Mouse (Mus musculus) limb, embryonic 13.5 days (tissue): Measurements from ENCODE around the gene Tyw1. TPM values are rescaled to one million over a fixed set of nuclear protein-coding genes. Genes with fewer than 3 reads are reported as not detected.

Source experiments
- ATAC-seq: fragments of 200-750 bp; cut with Nextera tagmentation; 2 replicates; pipeline ENCODE4 v1.8.0; 2017; ENCODE audit warnings: low read depth, moderate number of reproducible peaks, moderate TSS enrichment; ENCODE audit not compliant: low FRiP score
- H3K27ac ChIP-seq: fragments of 300-500 bp; sonication (generic); 2 replicates; pipeline ENCODE4 v1.5.1; 2015; ENCODE audit warnings: inconsistent platforms, mild to moderate bottlenecking, moderate library complexity
- H3K27me3 ChIP-seq: fragments of 300-500 bp; sonication (generic); 2 replicates; pipeline ENCODE4 v1.6.1; 2015; ENCODE audit warnings: mild to moderate bottlenecking, inconsistent platforms
- H3K36me3 ChIP-seq: fragments of 300-500 bp; sonication (generic); 2 replicates; pipeline ENCODE4 v1.6.1; 2015; ENCODE audit warnings: inconsistent platforms, mild to moderate bottlenecking, moderate library complexity
- H3K4me1 ChIP-seq: fragments of 300-500 bp; sonication (generic); 2 replicates; pipeline ENCODE4 v1.6.1; 2015; ENCODE audit warnings: inconsistent platforms
- H3K4me2 ChIP-seq: fragments of 300-500 bp; sonication (generic); replicated peaks from 2 replicates; pipeline ENCODE4 v1.6.1; 2015; ENCODE audit warnings: inconsistent platforms, mild to moderate bottlenecking, moderate library complexity
- H3K4me3 ChIP-seq: fragments of 300-500 bp; sonication (generic); 2 replicates; pipeline ENCODE4 v1.5.1; 2015; ENCODE audit warnings: moderate library complexity, mild to moderate bottlenecking, inconsistent platforms
- H3K9ac ChIP-seq: fragments of 300-500 bp; sonication (generic); 2 replicates; pipeline ENCODE4 v1.6.1; 2015; ENCODE audit warnings: mild to moderate bottlenecking, inconsistent platforms
- H3K9me3 ChIP-seq: fragments of 300-500 bp; sonication (generic); 2 replicates; pipeline ENCODE4 v1.6.1; 2016; ENCODE audit warnings: inconsistent platforms
- WGBS: fragments of 180-500 bp; shearing (Covaris S2); methylation state at CpG from one replicate; pipeline ENCODE4 v1.1.7; 2015; 5-methylcytosine and 5-hydroxymethylcytosine counted together
- polyA plus RNA-seq: library from polyadenylated mRNA; unstranded; fragments of >200 nt; fragmentation: Nextera tagmentation; extraction: Ambion mirVana; gene quantifications from 2 replicates; pipeline ENCODE4 v1.2.1, GENCODE M21; 2015

The Tyw1 gene
- polyA plus RNA-seq, 1 experiment from 2014 or later = 28.2 TPM

- WGBS = 83% methylated on average over 11 of the region's 11 CpGs
- ATAC-seq = no peak
- no peak overlapping the region for H3K9ac ChIP-seq
These were observed 13.6 kb downstream of the Tyw1 start for GRCm38 (mm10) chr5:130268976-130269375.

GRCm38 (mm10) chr5:130272344-130272743, 16.9 kb downstream of the Tyw1 start:
- Histone ChIP-seq H3K36me3 (peaks cover 83% of the 10 kb centered on the region), H3K9me3 (no peaks in the 10 kb centered on the region), H3K9ac (no peak overlapping the region), H3K4me1 (no peaks in the 10 kb centered on the region), H3K27ac (no peak overlapping the region), H3K27me3 (no peaks in the 10 kb centered on the region), H3K4me3 (no peak overlapping the region), H3K4me2 (no peak overlapping the region)
- no peak for ATAC-seq
- WGBS = 94% methylated on average over 1 of the region's 1 CpGs

More at GRCm38 (mm10) chr5:130268976-130269375, 13.6 kb downstream of the Tyw1 start:
- Histone ChIP-seq H3K9me3 (no peaks in the 10 kb centered on the region), H3K4me1 (no peaks in the 10 kb centered on the region), H3K4me3 (no peak overlapping the region), H3K4me2 (no peak overlapping the region), H3K36me3 (peaks cover 80% of the 10 kb centered on the region), H3K27ac (no peak overlapping the region), H3K27me3 (no peaks in the 10 kb centered on the region)

DNA sequence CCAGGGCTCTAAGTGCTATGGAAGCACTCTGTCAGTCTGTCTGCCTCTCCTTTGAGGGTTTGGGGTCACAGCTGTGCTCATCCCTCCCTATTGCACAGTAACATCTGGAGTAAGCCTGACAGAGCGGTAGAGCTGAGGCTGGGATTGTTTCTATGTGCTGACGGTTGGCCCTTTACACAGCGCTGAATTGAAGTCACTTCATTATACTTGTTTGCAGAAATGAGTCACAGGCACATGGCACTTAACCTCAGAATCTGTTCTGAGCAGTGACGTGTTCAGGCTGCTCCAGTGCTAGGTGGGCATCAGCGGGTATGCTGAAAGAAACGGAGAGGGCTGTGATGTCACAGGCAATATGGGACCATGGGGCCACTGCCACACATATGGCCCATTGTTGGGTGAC, 17.6 kb downstream of the Tyw1 start:
- Histone ChIP-seq H3K4me3 (no peak overlapping the region), H3K27ac (no peak overlapping the region), H3K9me3 (no peaks in the 10 kb centered on the region), H3K36me3 (peaks cover 83% of the 10 kb centered on the region), H3K4me2 (no peak overlapping the region), H3K9ac (no peak overlapping the region), H3K4me1 (no peaks in the 10 kb centered on the region), H3K27me3 (no peaks in the 10 kb centered on the region)
- WGBS = 87% methylated on average over 6 of the region's 6 CpGs
- no peak for ATAC-seq

- Histone ChIP-seq H3K9me3 (no peaks in the 10 kb centered on the region), H3K4me2 (no peak overlapping the region), H3K27ac (no peak overlapping the region), H3K4me3 (no peak overlapping the region), H3K36me3 (peaks cover 87% of the 10 kb centered on the region), H3K27me3 (no peaks in the 10 kb centered on the region), H3K9ac (no peak overlapping the region), H3K4me1 (no peaks in the 10 kb centered on the region)
- no peak for ATAC-seq
- WGBS = 49% methylated on average over 4 of the region's 4 CpGs
These were observed 20.1 kb downstream of the Tyw1 start for GRCm38 (mm10) chr5:130275509-130275908.

GRCm38 (mm10) chr5:130278011-130278472, 22.6 kb downstream of the Tyw1 start:
- no peak overlapping the region for H3K9ac ChIP-seq
- no peak for ATAC-seq
- no peak overlapping the region for H3K27ac ChIP-seq
- H3K4me3 ChIP-seq = no peak overlapping the region
- no peaks in the 10 kb centered on the region for H3K9me3 ChIP-seq
- 86% methylated on average over 7 of the region's 7 CpGs for WGBS
- peaks cover 90% of the 10 kb centered on the region for H3K36me3 ChIP-seq
- H3K27me3 ChIP-seq = no peaks in the 10 kb centered on the region
- no peaks in the 10 kb centered on the region for H3K4me1 ChIP-seq
- H3K4me2 ChIP-seq = no peak overlapping the region

DNA sequence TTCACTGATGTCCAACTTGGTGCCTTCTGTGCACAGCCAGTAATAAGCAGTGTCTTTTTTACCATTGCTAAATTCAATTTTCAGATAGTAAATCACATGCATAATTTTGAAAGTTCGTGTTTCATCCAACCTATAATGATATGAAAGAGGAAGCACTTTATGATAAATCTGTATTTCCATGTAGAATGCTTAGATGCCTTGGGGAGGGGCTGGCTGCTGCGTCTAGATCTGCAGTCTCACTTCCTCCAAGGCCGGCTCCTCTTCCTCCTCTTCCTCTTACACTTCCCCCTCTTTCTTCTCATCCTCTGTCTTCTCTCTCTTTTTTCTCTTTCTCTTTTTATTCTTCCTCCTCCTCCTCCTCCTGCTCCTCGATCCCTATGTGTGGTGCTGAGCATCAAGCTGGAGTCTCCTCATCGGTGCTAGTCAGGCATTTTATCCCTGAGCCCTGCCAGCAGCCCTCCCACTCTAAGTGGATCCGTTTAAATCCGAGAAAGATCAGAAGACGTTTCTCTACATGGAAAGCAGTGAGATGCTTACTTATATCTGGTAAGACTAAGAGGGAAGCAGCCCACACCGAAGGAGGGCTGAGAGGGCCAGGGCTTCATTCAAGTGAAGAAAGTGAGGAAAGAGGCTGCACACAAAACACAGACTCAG, 27.8 kb downstream of the Tyw1 start:
- Histone ChIP-seq H3K4me2 (no peak overlapping the region), H3K27ac (no peak overlapping the region), H3K4me3 (no peak overlapping the region), H3K4me1 (no peaks in the 10 kb centered on the region), H3K9ac (no peak overlapping the region), H3K9me3 (no peaks in the 10 kb centered on the region), H3K36me3 (peaks cover 94% of the 10 kb centered on the region), H3K27me3 (no peaks in the 10 kb centered on the region)
- ATAC-seq = no peak
- WGBS = 94% methylated on average over 9 of the region's 9 CpGs

DNA sequence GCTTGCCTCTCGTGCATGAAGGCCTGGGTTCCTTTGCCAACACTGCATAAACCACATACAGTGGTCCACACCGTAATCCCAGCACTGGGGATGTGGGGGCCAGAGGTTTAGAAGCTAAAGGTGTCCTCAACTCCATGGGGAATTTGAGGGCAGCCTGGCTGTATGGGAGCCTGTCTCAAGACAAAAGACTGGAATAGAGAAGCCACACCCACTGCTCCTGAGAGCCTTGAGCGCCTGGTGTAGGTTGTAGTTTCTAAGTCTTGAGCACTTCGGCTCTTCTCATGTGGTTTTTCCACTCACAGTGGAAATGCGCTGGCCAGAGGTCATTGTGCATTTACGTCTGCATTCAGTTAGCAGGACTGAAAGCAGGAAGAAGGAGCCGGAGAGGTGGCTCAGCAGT, 32.7 kb downstream of the Tyw1 start:
- no peak for ATAC-seq
- Histone ChIP-seq H3K27me3 (no peaks in the 10 kb centered on the region), H3K9ac (no peak overlapping the region), H3K36me3 (peaks cover 90% of the 10 kb centered on the region), H3K27ac (no peak overlapping the region), H3K4me1 (no peaks in the 10 kb centered on the region), H3K9me3 (no peaks in the 10 kb centered on the region), H3K4me3 (no peak overlapping the region), H3K4me2 (no peak overlapping the region)
- WGBS = 88% methylated on average over 7 of the region's 7 CpGs

DNA sequence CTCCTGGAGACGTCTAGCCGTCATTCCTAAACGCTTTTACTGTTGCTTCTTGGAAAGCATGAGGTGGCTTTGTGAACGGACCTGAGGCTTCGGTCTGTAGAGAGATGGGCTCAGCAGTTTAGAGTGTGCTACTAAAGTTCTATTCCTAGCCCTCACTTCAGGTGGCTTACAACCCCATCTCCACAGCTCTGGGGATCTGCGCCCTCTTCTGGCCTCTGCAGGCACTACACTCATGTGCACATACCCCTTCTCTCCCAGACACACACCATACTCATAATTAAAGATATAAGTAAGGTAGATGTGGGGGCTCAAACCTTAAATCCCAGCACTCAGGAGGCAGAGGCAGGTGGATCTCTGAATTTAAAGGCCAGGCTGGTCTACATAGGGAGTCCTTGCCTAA, 34.8 kb downstream of the Tyw1 start:
- Histone ChIP-seq H3K9me3 (no peaks in the 10 kb centered on the region), H3K27me3 (no peaks in the 10 kb centered on the region), H3K4me2 (no peak overlapping the region), H3K27ac (no peak overlapping the region), H3K4me3 (no peak overlapping the region), H3K36me3 (peaks cover 83% of the 10 kb centered on the region), H3K9ac (no peak overlapping the region), H3K4me1 (no peaks in the 10 kb centered on the region)
- WGBS = 97% methylated on average over 6 of the region's 6 CpGs
- ATAC-seq = no peak

DNA sequence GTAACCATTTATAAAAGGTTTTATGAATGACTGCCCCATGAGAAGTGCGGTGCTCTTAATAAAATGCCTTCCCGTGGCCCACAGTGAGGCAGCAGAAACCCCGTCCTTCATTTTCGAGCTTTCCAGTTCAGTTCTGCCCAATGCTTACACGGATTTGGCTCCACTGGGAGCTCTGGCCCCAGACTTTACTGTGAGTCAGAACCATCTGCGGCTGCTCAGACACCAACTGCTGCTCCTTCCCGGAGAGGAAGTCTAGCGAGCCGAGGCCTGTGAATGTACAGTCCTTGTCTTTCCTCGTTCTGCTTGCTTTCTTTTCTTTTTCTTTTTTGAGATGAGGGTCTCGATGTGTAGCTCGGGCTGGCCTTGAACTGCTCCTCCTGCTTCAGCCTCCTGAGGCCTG, 35.4 kb downstream of the Tyw1 start:
- 97% methylated on average over 12 of the region's 12 CpGs for WGBS

DNA sequence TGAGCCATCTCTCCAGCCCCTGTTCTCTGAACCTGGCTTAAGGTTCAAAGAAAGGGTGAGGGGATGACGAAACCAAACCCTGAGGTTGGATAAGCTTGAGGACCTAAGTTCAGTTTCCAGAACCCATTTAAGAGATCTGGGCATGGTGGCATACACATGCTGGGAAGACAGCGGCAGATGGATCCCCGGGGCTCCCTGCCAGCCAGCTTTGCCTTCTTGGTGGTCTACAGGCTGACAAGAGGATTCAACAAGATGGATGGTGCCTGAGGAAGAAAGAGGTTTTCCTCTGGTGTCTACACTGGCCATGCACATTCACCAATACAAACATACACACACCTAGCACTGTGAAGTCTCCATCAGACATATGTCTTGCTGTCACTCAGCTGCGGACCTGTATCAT, 37.6 kb downstream of the Tyw1 start:
- H3K27ac ChIP-seq = no peak overlapping the region
- H3K27me3 ChIP-seq = no peaks in the 10 kb centered on the region
- 94% methylated on average over 4 of the region's 4 CpGs for WGBS
- H3K4me1 ChIP-seq = no peaks in the 10 kb centered on the region
- H3K36me3 ChIP-seq = peaks cover 81% of the 10 kb centered on the region
- H3K4me3 ChIP-seq = no peak overlapping the region
- no peak overlapping the region for H3K9ac ChIP-seq
- ATAC-seq = no peak
- H3K9me3 ChIP-seq = no peaks in the 10 kb centered on the region
- no peak overlapping the region for H3K4me2 ChIP-seq

More for the DNA sequence above, 35.4 kb downstream of the Tyw1 start:
- H3K4me2 ChIP-seq = no peak overlapping the region
- H3K9me3 ChIP-seq = no peaks in the 10 kb centered on the region
- no peak overlapping the region for H3K4me3 ChIP-seq
- H3K36me3 ChIP-seq = peaks cover 80% of the 10 kb centered on the region
- H3K27ac ChIP-seq = no peak overlapping the region
- H3K9ac ChIP-seq = no peak overlapping the region
- H3K4me1 ChIP-seq = no peaks in the 10 kb centered on the region
- H3K27me3 ChIP-seq = no peaks in the 10 kb centered on the region
- no peak for ATAC-seq

- no peak for ATAC-seq
- no peak overlapping the region for H3K4me2 ChIP-seq
- H3K36me3 ChIP-seq = peaks cover 79% of the 10 kb centered on the region
- no peak overlapping the region for H3K27ac ChIP-seq
- no peak overlapping the region for H3K9ac ChIP-seq
- 74% methylated on average over 5 of the region's 5 CpGs for WGBS
- no peaks in the 10 kb centered on the region for H3K9me3 ChIP-seq
- no peak overlapping the region for H3K4me3 ChIP-seq
- no peaks in the 10 kb centered on the region for H3K4me1 ChIP-seq
- H3K27me3 ChIP-seq = no peaks in the 10 kb centered on the region
These were observed 38.5 kb downstream of the Tyw1 start for GRCm38 (mm10) chr5:130293941-130294340.

- no peak overlapping the region for H3K9ac ChIP-seq
- no peak overlapping the region for H3K4me3 ChIP-seq
- H3K36me3 ChIP-seq = peaks cover 79% of the 10 kb centered on the region
- no peak overlapping the region for H3K27ac ChIP-seq
- no peaks in the 10 kb centered on the region for H3K27me3 ChIP-seq
- no peaks in the 10 kb centered on the region for H3K9me3 ChIP-seq
- no peak overlapping the region for H3K4me2 ChIP-seq
- WGBS = 82% methylated on average over 6 of the region's 6 CpGs
- no peak for ATAC-seq
- H3K4me1 ChIP-seq = no peaks in the 10 kb centered on the region
These were observed 39.2 kb downstream of the Tyw1 start for GRCm38 (mm10) chr5:130294598-130294997.

DNA sequence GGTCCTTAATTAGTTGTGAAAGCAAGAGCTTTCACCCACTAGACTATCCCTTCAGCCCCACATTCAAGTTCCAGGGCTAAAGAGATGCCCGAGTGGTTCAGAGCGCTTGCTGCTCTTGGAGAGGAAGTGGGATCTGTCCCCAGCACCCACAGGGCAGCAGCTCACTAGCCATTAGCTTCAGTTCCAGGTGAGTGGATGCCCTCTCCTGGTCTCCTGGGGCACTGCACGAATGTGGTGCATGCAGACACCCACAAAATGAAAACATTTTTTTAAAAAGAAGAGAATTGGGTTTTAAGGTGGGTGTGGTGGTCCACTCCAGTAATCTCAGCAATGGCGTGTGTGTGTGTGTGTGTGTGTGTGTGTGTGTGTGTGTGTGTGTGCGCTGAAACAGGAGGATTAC, 40.7 kb downstream of the Tyw1 start:
- 81% methylated on average over 5 of the region's 5 CpGs for WGBS
- Histone ChIP-seq H3K27ac (no peak overlapping the region), H3K9ac (no peak overlapping the region), H3K27me3 (no peaks in the 10 kb centered on the region), H3K4me3 (no peak overlapping the region), H3K36me3 (peaks cover 79% of the 10 kb centered on the region), H3K9me3 (no peaks in the 10 kb centered on the region), H3K4me2 (no peak overlapping the region), H3K4me1 (no peaks in the 10 kb centered on the region)
- no peak for ATAC-seq
